Comparison of ENCODE assay signal across 11 mouse cellular contexts in the genomic region with DNA sequence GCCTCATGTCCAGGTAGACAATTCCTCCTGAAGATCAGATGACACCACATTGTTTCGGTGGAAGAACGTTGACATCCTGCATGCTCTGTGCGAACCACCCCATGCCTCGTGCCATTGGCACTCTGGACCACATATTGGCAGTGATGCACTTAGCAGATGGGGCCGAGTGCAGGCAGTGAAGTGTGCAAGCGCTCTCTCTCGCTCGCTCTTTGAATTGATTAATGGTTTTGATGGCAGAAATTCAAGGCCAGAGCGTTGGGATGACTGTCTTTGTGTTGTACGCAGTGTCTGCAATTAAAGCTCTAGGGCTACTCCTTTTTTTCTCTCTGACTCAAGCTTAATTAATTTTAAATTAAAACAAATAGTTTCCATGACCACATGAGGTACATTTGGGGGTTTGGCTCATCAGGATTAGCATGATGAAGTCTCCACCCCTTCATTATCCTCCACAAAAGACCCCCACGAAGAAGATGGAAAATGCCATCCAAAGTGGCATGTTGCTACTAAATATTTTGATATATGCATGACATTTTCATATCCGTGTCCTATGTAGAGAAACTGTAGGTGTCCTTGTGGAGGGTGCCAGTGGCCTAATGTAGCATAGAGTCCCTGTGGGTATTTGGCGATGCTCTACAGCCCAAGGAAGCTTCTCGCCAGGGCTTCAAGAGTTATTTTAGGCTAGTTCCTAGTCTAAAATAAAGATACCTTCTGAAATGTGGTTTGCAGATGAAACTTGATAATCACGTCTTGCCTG. TPM values are rescaled to one million over a fixed set of nuclear protein-coding genes. Genes with fewer than 3 reads are reported as not detected.
A peak's percentile ranks its signal among the peaks of the same experiment; 100 is the strongest.
DNase-seq lines count a peak whose midpoint lies in the region; ATAC-seq and TF ChIP-seq lines count a peak whose summit lies in the region.
"Had no signal": no experiment of that assay in that cellular context is flagged by ENCODE, and none has a peak within 500 bp of the region (broad histone marks: within the 10 kb centered on the region; RNA-seq: fewer than 3 reads in every experiment).

No protein-coding gene starts in this region.

- ATAC-seq in midbrain, embryonic 14.5 days (ENCODE audit: low FRiP score, low TSS enrichment), result peak; percentile 63
- peak; percentile 79 for ATAC-seq in forebrain, postnatal 0 days
- peak; percentile 65 for ATAC-seq in neural tube, embryonic 13.5 days (ENCODE audit: low read depth)

- no peaks in the 10 kb centered on the region for H3K4me1 ChIP-seq in midbrain, embryonic 14.5 days (ENCODE audit: control insufficient read depth, insufficient read depth, low read length)
- peaks cover 4% of the 10 kb centered on the region for H3K4me1 ChIP-seq in midbrain, embryonic 10.5 days
- no peaks in the 10 kb centered on the region for H3K4me1 ChIP-seq in forebrain, postnatal 0 days (ENCODE audit: insufficient read depth)
- H3K4me1 ChIP-seq in neural tube, embryonic 13.5 days (replicated peaks), result peaks cover 4% of the 10 kb centered on the region
- H3K4me1 ChIP-seq: heart, embryonic 13.5 days had no signal

- DNase-seq in midbrain, embryonic 14.5 days, result peak; percentile 36
- DNase-seq in midbrain, embryonic 10.5 days (ENCODE audit: low spot score), result no peak
- DNase-seq in cerebellum, adult 9-10 months, result peak; percentile 90
- DNase-seq in forebrain, postnatal 0 days, result peak; percentile 39
- DNase-seq in thymus, postnatal 36 days, result no peak
- no peak for DNase-seq in frontal cortex, adult 2 months (ENCODE audit: extremely low spot score in 1 of 2, low spot score in 1 of 2)
- DNase-seq in adrenal gland, adult 18-20 months (ENCODE audit: low spot score in 2 of 2), result no peak
- DNase-seq: lung, postnatal 14 days had no signal

- no peaks in the 10 kb centered on the region for H3K27me3 ChIP-seq in midbrain, embryonic 14.5 days (ENCODE audit: control insufficient read depth, insufficient read depth, low read length)
- H3K27me3 ChIP-seq in midbrain, embryonic 10.5 days (ENCODE audit: low read depth, poor library complexity, severe bottlenecking), result no peaks in the 10 kb centered on the region
- no peaks in the 10 kb centered on the region for H3K27me3 ChIP-seq in forebrain, postnatal 0 days (ENCODE audit: insufficient read depth, low read length)
- no peaks in the 10 kb centered on the region for H3K27me3 ChIP-seq in neural tube, embryonic 13.5 days
- H3K27me3 ChIP-seq: heart, embryonic 13.5 days had no signal

- H3K36me3 ChIP-seq in midbrain, embryonic 14.5 days (ENCODE audit: control insufficient read depth, insufficient read depth, low read length), result no peaks in the 10 kb centered on the region
- no peaks in the 10 kb centered on the region for H3K36me3 ChIP-seq in midbrain, embryonic 10.5 days
- no peaks in the 10 kb centered on the region for H3K36me3 ChIP-seq in forebrain, postnatal 0 days (ENCODE audit: insufficient read depth)
- no peaks in the 10 kb centered on the region for H3K36me3 ChIP-seq in neural tube, embryonic 13.5 days

- no peak overlapping the region for H3K9ac ChIP-seq in midbrain, embryonic 14.5 days (replicated peaks; ENCODE audit: low read length)
- no peak overlapping the region for H3K9ac ChIP-seq in forebrain, postnatal 0 days
- H3K9ac ChIP-seq in neural tube, embryonic 13.5 days, result no peak overlapping the region
- H3K9ac ChIP-seq: heart, embryonic 13.5 days had no signal

- 84% methylated on average over 15 of the region's 15 CpGs for WGBS in midbrain, embryonic 14.5 days
- 88% methylated on average over 15 of the region's 15 CpGs for WGBS in midbrain, embryonic 10.5 days
- WGBS in forebrain, postnatal 0 days, result 40% methylated on average over 15 of the region's 15 CpGs
- 48% methylated on average over 15 of the region's 15 CpGs for WGBS in neural tube, embryonic 13.5 days

- H3K4me3 ChIP-seq in midbrain, embryonic 14.5 days (replicated peaks; ENCODE audit: low read depth, low read length), result no peak overlapping the region
- no peak overlapping the region for H3K4me3 ChIP-seq in midbrain, embryonic 10.5 days
- H3K4me3 ChIP-seq in forebrain, postnatal 0 days (ENCODE audit: low read depth, low read length), result no peak overlapping the region
- no peak overlapping the region for H3K4me3 ChIP-seq in neural tube, embryonic 13.5 days
- H3K4me3 ChIP-seq: heart, embryonic 13.5 days had no signal

- H3K9me3 ChIP-seq in midbrain, embryonic 14.5 days (ENCODE audit: control insufficient read depth, low read length), result no peaks in the 10 kb centered on the region
- no peaks in the 10 kb centered on the region for H3K9me3 ChIP-seq in midbrain, embryonic 10.5 days (replicated peaks)
- H3K9me3 ChIP-seq in forebrain, postnatal 0 days (ENCODE audit: low read length), result no peaks in the 10 kb centered on the region
- H3K9me3 ChIP-seq in neural tube, embryonic 13.5 days, result no peaks in the 10 kb centered on the region
- H3K9me3 ChIP-seq: heart, embryonic 13.5 days had no signal

- TF ChIP-seq CTCF in forebrain, postnatal 0 days (IDR thresholded peaks at IDR 0.05; ENCODE audit: low read depth), result no peak

- H3K27ac ChIP-seq in midbrain, embryonic 14.5 days (replicated peaks; ENCODE audit: low read depth, low read length), result no peak overlapping the region
- H3K27ac ChIP-seq in midbrain, embryonic 10.5 days (replicated peaks), result no peak overlapping the region
- H3K27ac ChIP-seq in forebrain, postnatal 0 days (ENCODE audit: low read depth, low read length), result no peak overlapping the region
- H3K27ac ChIP-seq in neural tube, embryonic 13.5 days (replicated peaks), result no peak overlapping the region
- H3K27ac ChIP-seq: heart, embryonic 13.5 days had no signal

- H3K4me2 ChIP-seq in midbrain, embryonic 14.5 days (ENCODE audit: low read length), result no peak overlapping the region
- no peak overlapping the region for H3K4me2 ChIP-seq in forebrain, postnatal 0 days (ENCODE audit: low read depth)
- no peak overlapping the region for H3K4me2 ChIP-seq in neural tube, embryonic 13.5 days
- H3K4me2 ChIP-seq: heart, embryonic 13.5 days had no signal

RNA-seq across cellular contexts. Expression of gene Lrrtm3, which starts 40.5 kb away (rescaled TPM):
- polyA plus RNA-seq in midbrain, embryonic 14.5 days (2014; fragmentation: Nextera tagmentation; extraction: Ambion mirVana), result 27.2 and 27.7 TPM in 2 replicates
- polyA plus RNA-seq in midbrain, embryonic 10.5 days (2016; fragmentation: Nextera tagmentation; extraction: Ambion mirVana), result 0.96 and 1.8 TPM in 2 replicates
- total RNA-seq in forebrain, postnatal 0 days (2014; rRNA removed), result 26.0 and 29.9 TPM in 2 replicates
- 12.2 and 25.8 TPM in 2 replicates for polyA plus RNA-seq in forebrain, postnatal 0 days (2015; fragmentation: Nextera tagmentation; extraction: Ambion mirVana)
- 20.1 and 21.0 TPM in 2 replicates for polyA plus RNA-seq in neural tube, embryonic 13.5 days (2015; fragmentation: Nextera tagmentation; extraction: Ambion mirVana)
- polyA plus RNA-seq in frontal cortex, adult 2 months (2012; rRNA removed), result 36.6 and 39.6 TPM in 2 replicates
- total RNA-seq in adrenal gland, adult 18-20 months (2021), result 1 to 10 TPM in 1 of 2 experiments, under 1 TPM in 1; 0.96 to 1.2 TPM
- total RNA-seq: liver, adult 2 months had no signal
- polyA plus RNA-seq: liver, adult 2 months had no signal

Comparison
In these comparisons a context has a peak if more than half of its experiments do, and no peak if none do; other contexts are left out.
1. DNase-seq: peak in midbrain, embryonic 14.5 days (single experiment), cerebellum, adult 9-10 months (single experiment) and forebrain, postnatal 0 days (single experiment); none in midbrain, embryonic 10.5 days (single experiment), thymus, postnatal 36 days (0 of 2), frontal cortex, adult 2 months (0 of 2) and adrenal gland, adult 18-20 months (0 of 2).
2. Peak in every context shown above with its lines, with median percentiles within 50 percentile points of each other: ATAC-seq.